Mouse (Mus musculus) lung, postnatal 0 days (tissue): ENCODE data around the gene Ubiad1.

ENCODE experiments used
- CTCF ChIP-seq: IDR thresholded peaks from 2 replicates; pipeline ENCODE4 v1.5.1; 2016; ENCODE audit warnings: antibody characterized with exemption, mild to moderate bottlenecking
- EP300 ChIP-seq: IDR thresholded peaks from 2 replicates; pipeline ENCODE4 v1.6.1; 2016; ENCODE audit warnings: antibody characterized with exemption, mild to moderate bottlenecking, control low read depth

DNA sequence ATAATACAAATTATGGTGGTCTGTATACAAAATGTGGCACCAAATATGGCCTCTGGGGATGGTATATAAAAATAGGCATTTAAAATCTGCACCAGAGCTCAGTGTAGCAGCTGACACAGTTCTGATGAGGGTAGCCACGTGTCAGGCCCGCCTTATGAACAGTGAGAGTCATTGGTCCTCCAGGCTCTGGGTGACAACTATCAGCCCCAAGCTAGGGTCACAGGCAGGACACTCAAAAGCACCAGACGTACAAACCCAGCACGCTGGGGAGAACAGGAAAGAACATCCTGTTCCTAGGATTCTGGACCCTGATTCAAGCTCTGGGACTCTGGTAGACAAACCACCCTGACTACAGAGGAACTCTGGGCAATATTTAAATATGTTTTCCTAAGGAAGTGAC is 10.0 kb downstream of the Ubiad1 start:
- TF ChIP-seq EP300 (no peak), CTCF (no peak)
